Mouse (Mus musculus) spleen, adult 2 months (tissue): Measurements from ENCODE around the gene Gla. TPM values are rescaled to one million over a fixed set of nuclear protein-coding genes. Genes with fewer than 3 reads are reported as not detected.
A peak's percentile ranks its signal among the peaks of the same experiment; 100 is the strongest.
"Not testable (repeated sequence)": the region's sequence is repeated elsewhere in the genome, so short reads cannot be mapped to it uniquely, and the experiment has no call there.

ENCODE experiments used
- DNase-seq, 2 experiments: peaks; one replicate each; pipeline versions ENCODE4 v3.0.0 to v3.0.0-alpha.2; 2012 to 2021; ENCODE audit warnings: low spot score in 2 of 2, low read depth in 1 of 2
- H3K27ac ChIP-seq: fragments of 200-500 bp; 2 replicates; pipeline ENCODE4 v1.5.1; 2012; ENCODE audit warnings: low read length, inconsistent platforms; ENCODE audit not compliant: insufficient read depth
- H3K27me3 ChIP-seq: fragments of 200-500 bp; 2 replicates; pipeline ENCODE4 v1.6.1; 2012; ENCODE audit warnings: mild to moderate bottlenecking, moderate library complexity, low read length, inconsistent platforms; ENCODE audit not compliant: control insufficient read depth, insufficient read depth
- H3K36me3 ChIP-seq: fragments of 200-500 bp; 2 replicates; pipeline ENCODE4 v1.6.1; 2012; ENCODE audit warnings: mild to moderate bottlenecking, low read length, inconsistent platforms; ENCODE audit not compliant: control insufficient read depth, insufficient read depth
- H3K4me1 ChIP-seq: fragments of 200-500 bp; 2 replicates; pipeline ENCODE4 v1.6.1; 2011; ENCODE audit warnings: inconsistent platforms; ENCODE audit not compliant: control insufficient read depth, insufficient read depth, insufficient read length
- H3K4me3 ChIP-seq: fragments of 200-500 bp; 2 replicates; pipeline ENCODE4 v1.5.1; 2011; ENCODE audit warnings: mild to moderate bottlenecking, inconsistent platforms; ENCODE audit not compliant: insufficient read depth, insufficient read length; ENCODE audit errors: extremely low read depth
- CTCF ChIP-seq: fragments of 200-500 bp; IDR thresholded peaks from 2 replicates; pipeline ENCODE4 v1.5.1; 2011; ENCODE audit warnings: mild to moderate bottlenecking, inconsistent platforms; ENCODE audit not compliant: insufficient read depth, insufficient read length, insufficient replicate concordance; ENCODE audit errors: extremely low read depth
- POLR2A ChIP-seq: fragments of 200-500 bp; IDR thresholded peaks from 2 replicates; pipeline ENCODE4 v1.6.1; 2011; ENCODE audit warnings: low read depth, low read length, inconsistent platforms
- WGBS: fragments of 180-500 bp; shearing (Covaris S2); methylation state at CpG from one replicate; pipeline ENCODE4 v1.1.7; 2018; 5-methylcytosine and 5-hydroxymethylcytosine counted together
- polyA plus RNA-seq: library from polyadenylated mRNA; depleted of rRNA; stranded (reverse); fragments of >200 nt; gene quantifications from 2 replicates; pipeline ENCODE4 v1.2.3, GENCODE M21; 2012; rRNA removed

Gla gene
- polyA plus RNA-seq, 1 experiment, result 0.96 TPM

DNA sequence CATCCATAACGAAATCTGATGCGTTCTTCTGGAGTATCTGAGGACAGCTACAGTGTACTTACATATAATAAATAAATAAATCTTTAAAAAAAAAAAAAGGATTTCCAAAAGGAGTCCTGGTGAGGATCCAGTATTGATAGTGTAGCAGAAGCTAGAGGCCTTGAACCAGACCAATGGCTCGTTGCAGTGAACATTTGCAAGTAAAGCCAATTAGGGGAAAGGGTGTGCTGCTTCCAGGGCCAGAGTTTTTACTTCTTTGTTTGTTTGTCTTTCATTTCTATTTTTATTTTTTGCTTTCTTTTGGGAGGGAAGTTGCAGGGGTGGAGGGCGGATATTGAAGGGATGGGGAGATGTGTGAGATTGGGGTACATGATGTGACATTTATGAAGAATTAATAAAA is 47.6 kb downstream of the Gla start:
- Histone ChIP-seq H3K4me1 (no peaks in the 10 kb centered on the region), H3K27ac (no peak overlapping the region), H3K36me3 (peaks cover 7% of the 10 kb centered on the region), H3K27me3 (no peaks in the 10 kb centered on the region), H3K4me3 (no peak overlapping the region)
- no peak for TF ChIP-seq CTCF
- no peak for TF ChIP-seq POLR2A
- 95% methylated on average over 4 of the region's 4 CpGs for WGBS
- DNase-seq, result no peak

GRCm38 (mm10) chrX:134550903-134551302 is 50.0 kb downstream of the Gla start:
- no peak overlapping the region for H3K4me3 ChIP-seq
- H3K27me3 ChIP-seq, result no peaks in the 10 kb centered on the region
- H3K4me1 ChIP-seq, result no peaks in the 10 kb centered on the region
- H3K27ac ChIP-seq, result no peak overlapping the region
- TF ChIP-seq CTCF (no peak), POLR2A (no peak)
- peaks cover 10% of the 10 kb centered on the region for H3K36me3 ChIP-seq
- no peak for DNase-seq
- 29% methylated on average over 5 of the region's 5 CpGs for WGBS

DNA sequence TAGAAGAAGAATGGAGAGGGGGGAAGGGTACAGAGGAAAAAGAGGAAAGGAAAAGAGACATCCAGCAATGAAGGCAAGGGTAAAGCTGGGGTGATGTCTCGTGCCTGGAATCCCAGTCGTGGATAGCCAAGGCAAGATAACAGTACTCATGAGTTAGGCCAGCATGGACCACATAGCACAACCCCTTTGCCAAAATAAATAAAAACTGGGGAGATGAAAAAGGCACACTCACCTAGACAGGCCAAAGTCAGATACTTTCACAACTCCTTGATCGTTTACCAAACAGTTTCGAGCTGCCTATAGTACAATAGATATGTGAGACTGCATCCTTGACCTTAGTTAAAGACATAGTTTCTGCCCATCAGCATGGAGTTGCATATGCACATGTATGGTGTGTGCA is 53.6 kb downstream of the Gla start:
- DNase-seq, result no peak
- no peak overlapping the region for H3K4me3 ChIP-seq
- H3K4me1 ChIP-seq, result no peaks in the 10 kb centered on the region
- WGBS, result 89% methylated on average over 4 of the region's 4 CpGs
- TF ChIP-seq POLR2A (no peak), CTCF (no peak)
- H3K27ac ChIP-seq, result no peak overlapping the region
- no peaks in the 10 kb centered on the region for H3K27me3 ChIP-seq
- peaks cover 7% of the 10 kb centered on the region; the same call in 1 of the 2 replicates for H3K36me3 ChIP-seq

- DNase-seq, result no peak
- WGBS, result 33% methylated on average over 6 of the region's 6 CpGs
- Histone ChIP-seq H3K36me3 (no peaks in the 10 kb centered on the region), H3K27me3 (no peaks in the 10 kb centered on the region), H3K27ac (no peak overlapping the region), H3K4me1 (peaks cover 2% of the 10 kb centered on the region; the same call in 1 of the 2 replicates), H3K4me3 (peak overlapping the region; percentile 98)
- no peak for TF ChIP-seq CTCF
- TF ChIP-seq POLR2A, result no peak
Measured at GRCm38 (mm10) chrX:134541955-134542308, 59.0 kb downstream of the Gla start.

GRCm38 (mm10) chrX:134541145-134541954 is 59.6 kb downstream of the Gla start, which contains the start of gene Timm8a1:
Gene Timm8a1, minus strand, starts transcription at chrX:134541865.
- Histone ChIP-seq H3K4me3 (peak within 1 kb of the TSS; percentile 98), H3K4me1 (peaks cover 2% of the 10 kb centered on the region; the same call in 1 of the 2 replicates), H3K36me3 (no peaks in the 10 kb centered on the region), H3K27ac (peak within 1 kb of the TSS; percentile 97), H3K27me3 (no peaks in the 10 kb centered on the region)
- TF ChIP-seq POLR2A (no peak), CTCF (no peak)
- DNase-seq, result peak; percentile 32 to 49
- 38% methylated on average over 34 of the region's 61 CpGs for WGBS

DNA sequence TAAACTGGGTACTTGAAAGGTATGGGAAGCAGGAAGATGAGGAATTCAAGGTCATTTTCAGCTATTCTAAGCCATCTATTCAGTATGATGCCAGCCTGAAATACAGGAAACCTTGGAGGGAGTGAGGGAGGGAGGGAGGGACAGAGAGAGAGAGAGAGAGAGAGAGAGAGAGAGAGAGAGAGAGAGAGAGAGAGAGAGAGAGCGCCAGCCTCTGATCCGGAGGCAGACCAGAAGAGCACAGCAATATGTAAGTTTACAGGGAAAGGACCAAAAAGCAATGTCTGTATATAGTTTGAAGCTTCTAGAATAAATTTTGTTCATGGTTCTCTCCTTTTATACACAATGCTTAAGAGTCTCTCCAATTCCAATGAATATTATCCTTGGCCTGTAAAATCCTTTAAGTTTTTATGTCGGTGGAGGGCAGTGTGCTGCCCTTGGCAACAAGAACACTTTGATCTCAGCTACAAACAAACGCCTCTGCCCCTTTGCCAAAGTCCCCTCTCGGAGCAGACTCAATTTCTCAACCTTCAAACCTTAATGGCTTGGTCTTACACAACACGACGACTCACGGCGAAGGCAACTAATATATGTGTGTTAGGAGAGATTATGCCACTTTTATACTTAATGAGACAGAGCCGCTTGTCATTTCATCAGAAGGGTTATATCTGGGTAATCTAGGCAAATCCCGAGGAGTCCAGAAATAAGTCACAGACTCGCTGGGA is 60.4 kb downstream of the Gla start:
- H3K4me1 ChIP-seq, result peaks cover 2% of the 10 kb centered on the region; the same call in 1 of the 2 replicates
- TF ChIP-seq POLR2A (no peak), CTCF (no peak)
- H3K27me3 ChIP-seq, result no peaks in the 10 kb centered on the region
- DNase-seq, result no peak
- 27% methylated on average over 12 of the region's 12 CpGs for WGBS
- no peaks in the 10 kb centered on the region for H3K36me3 ChIP-seq
- peak overlapping the region; percentile 98 for H3K4me3 ChIP-seq
- no peak overlapping the region for H3K27ac ChIP-seq

GRCm38 (mm10) chrX:134539795-134540194 is 61.1 kb downstream of the Gla start:
- peak in 1 of 2 experiments; percentile 19 for DNase-seq
- H3K27ac ChIP-seq, H3K4me1 ChIP-seq, H3K4me3 ChIP-seq, H3K27me3 ChIP-seq, H3K36me3 ChIP-seq: not testable (repeated sequence)
- WGBS, result 50% methylated on average over 10 of the region's 10 CpGs

Other genes with a start within 250 kb of the Gla start
- gene Drp2, start 196.6 kb downstream of the Gla start, polyA plus RNA-seq, result 0.06 and 0.09 TPM in 2 replicates
- gene Taf7l, start 124.6 kb downstream of the Gla start, polyA plus RNA-seq, result not detected in 2 replicates
- 0.60 and 0.62 TPM in 2 replicates for gene Timm8a1, start 59.3 kb downstream of the Gla start, polyA plus RNA-seq
- 12.5 and 14.4 TPM in 2 replicates for gene Btk, start 17.6 kb downstream of the Gla start, polyA plus RNA-seq
- gene Rpl36a, start 15.5 kb downstream of the Gla start, polyA plus RNA-seq, result 89.6 and 117 TPM in 2 replicates
- gene Hnrnph2, start 54 bp upstream of the Gla start, polyA plus RNA-seq, result 6.1 and 6.3 TPM in 2 replicates
- gene Armcx4, start 85.4 kb upstream of the Gla start, polyA plus RNA-seq, result 0.28 and 0.39 TPM in 2 replicates
- gene Armcx1, start 116.8 kb upstream of the Gla start, polyA plus RNA-seq, result 0.46 and 1.1 TPM in 2 replicates
- gene Armcx6, start 150.3 kb upstream of the Gla start, polyA plus RNA-seq, result 0.74 and 0.95 TPM in 2 replicates
- gene Armcx3, start 155.5 kb upstream of the Gla start, polyA plus RNA-seq, result 1.6 and 1.9 TPM in 2 replicates
- gene Armcx2, start 208.1 kb upstream of the Gla start, polyA plus RNA-seq, result 9.0 and 11.5 TPM in 2 replicates